Mouse (Mus musculus) frontal cortex, adult 2 months (tissue): ENCODE measurements around the gene Fam84a. TPM values are rescaled to one million over a fixed set of nuclear protein-coding genes. Genes with fewer than 3 reads are reported as not detected.
A peak's percentile ranks its signal among the peaks of the same experiment; 100 is the strongest.

Experiments used
- DNase-seq, 2 experiments: peaks; one replicate each; pipeline ENCODE4 v3.0.0; 2022; ENCODE audit warnings: low spot score in 1 of 2; ENCODE audit errors: extremely low spot score in 1 of 2
- polyA plus RNA-seq: library from polyadenylated mRNA; depleted of rRNA; stranded (reverse); fragments of >200 nt; gene quantifications from 2 replicates; pipeline ENCODE4 v1.2.3, GENCODE M21; 2012; rRNA removed

Gene Fam84a
- polyA plus RNA-seq = 38.5 and 43.2 TPM in 2 replicates

- peak; percentile 93 to 98 for DNase-seq
These were observed at the start of gene Fam84a for GRCm38 (mm10) chr12:14151921-14152320. Gene Fam84a (minus strand): TSS chr12:14152054.

- DNase-seq = no peak
These were observed 43.6 kb upstream of the Fam84a start for GRCm38 (mm10) chr12:14195479-14195878.

- DNase-seq = no peak
These were observed 34.9 kb upstream of the Fam84a start for GRCm38 (mm10) chr12:14186689-14187195.

GRCm38 (mm10) chr12:14165713-14166112 lies 13.9 kb upstream of the Fam84a start:
- no peak for DNase-seq

- no peak for DNase-seq
These were observed 13.1 kb upstream of the Fam84a start for GRCm38 (mm10) chr12:14164936-14165335.

- peak; percentile 20 to 57 for DNase-seq
These were observed 572 bp upstream of the Fam84a start for GRCm38 (mm10) chr12:14152426-14152825.

GRCm38 (mm10) chr12:14150936-14151631 lies 770 bp downstream of the Fam84a start:
- peak; percentile 51 to 66 for DNase-seq

GRCm38 (mm10) chr12:14150568-14150909 lies 1.3 kb downstream of the Fam84a start:
- DNase-seq = peak in 1 of 2 experiments; percentile 15

- DNase-seq = peak; percentile 56 to 82
These were observed 1.8 kb downstream of the Fam84a start for GRCm38 (mm10) chr12:14149843-14150567.

- DNase-seq = peak in 1 of 2 experiments; percentile 16
These were observed 2.6 kb downstream of the Fam84a start for GRCm38 (mm10) chr12:14149022-14149842.

GRCm38 (mm10) chr12:14137046-14137445 lies 14.8 kb downstream of the Fam84a start:
- DNase-seq = no peak

GRCm38 (mm10) chr12:14114730-14115129 lies 37.1 kb downstream of the Fam84a start:
- DNase-seq = peak; percentile 7 to 23

- peak in 1 of 2 experiments; percentile 57 for DNase-seq
These were observed 54.9 kb downstream of the Fam84a start for GRCm38 (mm10) chr12:14096944-14097343.
